17 mouse cellular contexts compared by ENCODE assay signal in the genomic region with DNA sequence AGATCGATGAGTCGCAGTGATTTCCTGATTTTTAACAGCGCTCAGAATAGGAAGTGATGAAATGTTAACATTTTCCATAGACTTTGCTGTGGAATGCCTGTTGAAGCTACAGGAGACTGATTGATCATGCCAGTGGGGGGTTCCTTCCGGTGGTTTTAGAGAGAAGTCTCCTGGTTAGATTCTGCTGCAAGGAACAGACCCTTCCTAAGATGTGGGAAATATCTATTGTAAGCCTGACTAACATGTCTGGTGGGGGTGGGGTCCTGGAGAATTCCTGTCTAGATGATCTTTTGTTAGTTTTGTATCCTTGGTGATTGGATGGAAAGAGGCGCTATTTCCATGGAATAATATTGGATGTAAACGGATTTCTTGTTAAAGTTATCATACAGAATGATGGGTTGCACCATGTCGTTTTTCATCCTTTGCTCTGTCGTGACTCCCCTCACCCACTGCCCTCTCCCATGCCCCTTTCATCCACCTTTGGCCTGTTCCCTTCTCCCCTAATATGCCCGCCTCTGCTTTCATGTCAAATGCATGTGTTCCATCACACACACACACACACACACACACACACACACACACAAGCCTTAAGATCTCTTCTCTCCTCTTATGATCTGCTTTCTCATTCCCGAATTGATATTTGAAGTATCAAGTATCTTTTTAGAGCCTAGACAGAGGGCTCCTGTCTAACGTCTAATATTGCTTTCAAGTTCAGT.
DNase-seq lines count a peak whose midpoint lies in the region; ATAC-seq and TF ChIP-seq lines count a peak whose summit lies in the region.
"Had no signal": no experiment of that assay in that cellular context is flagged by ENCODE, and none has a peak within 500 bp of the region (broad histone marks: within the 10 kb centered on the region; RNA-seq: fewer than 3 reads in every experiment).

No protein-coding gene starts in this region.

- no peak for DNase-seq in layer of hippocampus, adult 2 months (ENCODE audit: low spot score in 2 of 2)
- no peak for DNase-seq in layer of hippocampus, postnatal 36 days
- no peak for DNase-seq in forebrain, embryonic 14.5 days (ENCODE audit: low spot score)
- peak; percentile 93 for DNase-seq in midbrain, embryonic 11.5 days (ENCODE audit: low spot score, missing footprints)
- no peak for DNase-seq in kidney, adult 18-20 months
- no peak for DNase-seq in cerebellum, postnatal 10 days
- no peak for DNase-seq in kidney, postnatal 4 days
- DNase-seq: cerebellum, adult 9-11 months; gastrocnemius, postnatal 10 days; liver; thymus, postnatal 14 days had no signal

- no peaks in the 10 kb centered on the region for H3K27me3 ChIP-seq in forebrain, embryonic 14.5 days (replicated peaks; ENCODE audit: control insufficient read depth, insufficient read depth, low read length)
- H3K27me3 ChIP-seq in midbrain, embryonic 11.5 days (ENCODE audit: control insufficient read depth, insufficient read depth, low read length) = no peaks in the 10 kb centered on the region
- H3K27me3 ChIP-seq: lung, embryonic 15.5 days; megakaryocyte, embryonic 14.5 days; stomach, embryonic 15.5 days had no signal

- H3K9me3 ChIP-seq in forebrain, embryonic 14.5 days (replicated peaks; ENCODE audit: control insufficient read depth, low read length) = no peaks in the 10 kb centered on the region
- no peaks in the 10 kb centered on the region for H3K9me3 ChIP-seq in midbrain, embryonic 11.5 days (ENCODE audit: control insufficient read depth, low read length)
- H3K9me3 ChIP-seq: lung, embryonic 15.5 days; megakaryocyte, embryonic 14.5 days; stomach, embryonic 15.5 days had no signal

- H3K36me3 ChIP-seq in forebrain, embryonic 14.5 days (ENCODE audit: control insufficient read depth, insufficient read depth, low read length) = no peaks in the 10 kb centered on the region
- no peaks in the 10 kb centered on the region for H3K36me3 ChIP-seq in midbrain, embryonic 11.5 days (ENCODE audit: control insufficient read depth, insufficient read depth, low read length)
- H3K36me3 ChIP-seq: G1E; lung, embryonic 15.5 days; stomach, embryonic 15.5 days had no signal

- peaks cover 14% of the 10 kb centered on the region for H3K4me1 ChIP-seq in forebrain, embryonic 14.5 days (ENCODE audit: control insufficient read depth, insufficient read depth, low read length)
- H3K4me1 ChIP-seq in midbrain, embryonic 11.5 days (ENCODE audit: control insufficient read depth, insufficient read depth, low read length) = peaks cover 47% of the 10 kb centered on the region
- H3K4me1 ChIP-seq: megakaryocyte, embryonic 14.5 days had no signal

- H3K27ac ChIP-seq in layer of hippocampus, adult 2 months = peak overlapping the region; percentile 62; the same call in 1 of the 2 replicates
- no peak overlapping the region for H3K27ac ChIP-seq in forebrain, embryonic 14.5 days (ENCODE audit: low read depth, low read length)
- H3K27ac ChIP-seq in midbrain, embryonic 11.5 days (ENCODE audit: low read depth, low read length) = peak overlapping the region; percentile 85
- H3K27ac ChIP-seq: lung, embryonic 15.5 days; stomach, embryonic 15.5 days had no signal

- H3K9ac ChIP-seq in forebrain, embryonic 14.5 days (ENCODE audit: low read length) = no peak overlapping the region
- H3K9ac ChIP-seq in midbrain, embryonic 11.5 days (ENCODE audit: low read length) = no peak overlapping the region; the same call in 1 of the 2 replicates
- H3K9ac ChIP-seq: lung, embryonic 15.5 days; stomach, embryonic 15.5 days had no signal

- 35% methylated on average over 11 of the region's 11 CpGs for WGBS in forebrain, embryonic 14.5 days
- WGBS in midbrain, embryonic 11.5 days = 26% methylated on average over 11 of the region's 11 CpGs

- H3K4me3 ChIP-seq in layer of hippocampus, adult 2 months = no peak overlapping the region
- no peak overlapping the region for H3K4me3 ChIP-seq in forebrain, embryonic 14.5 days (ENCODE audit: low read depth, low read length)
- H3K4me3 ChIP-seq in midbrain, embryonic 11.5 days (ENCODE audit: low read depth, low read length) = no peak overlapping the region
- H3K4me3 ChIP-seq: lung, embryonic 15.5 days; megakaryocyte, embryonic 14.5 days; stomach, embryonic 15.5 days had no signal

- TF ChIP-seq CTCF in layer of hippocampus, adult 2 months (conservative IDR thresholded peaks at IDR 0.05) = no peak

- H3K4me2 ChIP-seq in forebrain, embryonic 14.5 days (ENCODE audit: low read length) = no peak overlapping the region
- peak overlapping the region; percentile 20; the same call in 1 of the 2 replicates for H3K4me2 ChIP-seq in midbrain, embryonic 11.5 days
- H3K4me2 ChIP-seq: lung, embryonic 15.5 days; stomach, embryonic 15.5 days had no signal

- peak; percentile 25; the same call in 1 of the 2 replicates for ATAC-seq in forebrain, embryonic 14.5 days
- peak; percentile 80 for ATAC-seq in midbrain, embryonic 11.5 days (ENCODE audit: low FRiP score)
- no peak for ATAC-seq in erythroid progenitor cell, adult 5-6 weeks (replicated peaks; ENCODE audit: low FRiP score, poor library complexity, severe bottlenecking)
- ATAC-seq: inflammation-experienced regulatory T-cells, adult 6 months had no signal
